Mouse (Mus musculus) brain, embryonic 14.5 days (tissue): ENCODE measurements around the gene Fam171b.

ENCODE experiments used
- CTCF ChIP-seq: fragments of 200-500 bp; IDR thresholded peaks from 2 replicates; pipeline ENCODE4 v1.5.1; 2012; ENCODE audit warnings: inconsistent platforms, mild to moderate bottlenecking, moderate library complexity, borderline replicate concordance; ENCODE audit not compliant: insufficient read depth, insufficient read length; ENCODE audit errors: extremely low read depth
- POLR2A ChIP-seq: fragments of 200-500 bp; IDR thresholded peaks from 2 replicates; pipeline ENCODE4 v1.6.1; 2012; ENCODE audit warnings: mild to moderate bottlenecking, inconsistent platforms, borderline replicate concordance; ENCODE audit not compliant: poor library complexity, insufficient read depth, insufficient read length, severe bottlenecking; ENCODE audit errors: extremely low read depth

GRCm38 (mm10) chr2:83814009-83814408 is 1.6 kb downstream of the Fam171b start:
- TF ChIP-seq POLR2A (no peak), CTCF (no peak)
